Mouse (Mus musculus): ENCODE measurements around the gene Mapk10.

The Mapk10 gene

GRCm38 (mm10) chr5:103166755-103167154, 44.4 kb downstream of the Mapk10 start:
- DNase-seq (ENCODE audit: low read depth, low spot score), result no peak

- peak; percentile 2 for DNase-seq (ENCODE audit: low read depth, low spot score)
Measured at GRCm38 (mm10) chr5:103164022-103164421, 47.1 kb downstream of the Mapk10 start.

- DNase-seq (ENCODE audit: low read depth, low spot score), result no peak
Measured at GRCm38 (mm10) chr5:103161574-103161973, 49.6 kb downstream of the Mapk10 start.

DNA sequence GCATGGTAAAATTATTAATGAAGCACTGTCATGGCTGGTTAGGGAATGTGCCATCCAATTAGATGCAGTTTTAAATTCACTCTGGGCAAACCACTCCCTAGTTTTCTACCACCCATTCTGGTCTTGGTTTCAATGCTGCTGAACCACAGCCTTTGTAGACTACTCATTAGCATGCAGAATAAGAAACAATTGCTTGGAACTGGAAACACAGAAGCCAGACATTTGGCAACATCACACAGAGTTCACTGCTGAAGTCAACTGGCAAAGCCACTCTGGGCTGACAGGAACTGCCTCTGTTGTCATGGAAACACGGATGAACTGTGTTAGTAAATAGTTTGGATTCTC, 50.0 kb downstream of the Mapk10 start:
- no peak for DNase-seq (ENCODE audit: low read depth, low spot score)

- no peak for DNase-seq (ENCODE audit: low read depth, low spot score)
Measured at GRCm38 (mm10) chr5:103160314-103161195, 50.6 kb downstream of the Mapk10 start.

DNA sequence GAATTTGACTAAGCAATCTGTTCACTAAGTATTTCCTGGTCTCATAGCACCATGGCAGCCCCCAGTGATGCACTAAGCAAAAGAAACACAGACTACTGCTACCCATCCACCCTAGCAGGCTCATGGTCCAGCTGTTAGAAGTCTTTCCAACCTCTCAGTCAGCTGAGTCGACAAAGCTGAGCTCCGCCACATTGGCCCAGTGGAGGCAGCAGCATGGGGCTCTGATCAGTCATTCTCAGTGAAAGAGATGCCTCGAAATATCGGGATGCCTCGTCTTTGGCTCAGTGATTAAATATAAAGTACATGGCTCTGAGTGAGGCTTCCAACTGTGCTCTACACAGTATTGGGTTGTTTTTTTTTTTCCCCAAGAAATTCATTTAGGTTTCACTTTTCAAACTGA, 70.2 kb downstream of the Mapk10 start:
- DNase-seq (ENCODE audit: low read depth, low spot score), result no peak

DNA sequence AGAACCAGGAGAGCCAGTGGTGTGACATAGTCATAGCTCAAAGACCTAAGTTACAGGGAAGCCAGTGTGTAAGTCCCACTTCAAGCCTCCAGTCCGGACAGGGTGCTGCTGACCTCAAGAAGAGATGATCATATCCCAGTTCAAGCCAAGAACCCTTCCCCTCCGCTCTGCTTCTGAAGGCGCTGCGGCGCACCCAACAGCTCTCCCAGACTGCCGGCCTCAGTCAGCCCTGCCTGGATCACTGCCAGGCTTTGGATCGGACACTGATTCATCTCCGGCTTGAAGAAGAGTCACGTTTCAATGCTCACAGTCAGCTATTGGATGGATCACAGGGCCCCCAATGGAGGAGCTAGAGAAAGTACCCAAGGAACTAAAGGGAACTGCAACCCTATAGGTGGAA, 76.3 kb downstream of the Mapk10 start:
- DNase-seq (ENCODE audit: low read depth, low spot score), result no peak

- no peak for DNase-seq (ENCODE audit: low read depth, low spot score)
Measured at GRCm38 (mm10) chr5:103133626-103134025, 77.5 kb downstream of the Mapk10 start.

DNA sequence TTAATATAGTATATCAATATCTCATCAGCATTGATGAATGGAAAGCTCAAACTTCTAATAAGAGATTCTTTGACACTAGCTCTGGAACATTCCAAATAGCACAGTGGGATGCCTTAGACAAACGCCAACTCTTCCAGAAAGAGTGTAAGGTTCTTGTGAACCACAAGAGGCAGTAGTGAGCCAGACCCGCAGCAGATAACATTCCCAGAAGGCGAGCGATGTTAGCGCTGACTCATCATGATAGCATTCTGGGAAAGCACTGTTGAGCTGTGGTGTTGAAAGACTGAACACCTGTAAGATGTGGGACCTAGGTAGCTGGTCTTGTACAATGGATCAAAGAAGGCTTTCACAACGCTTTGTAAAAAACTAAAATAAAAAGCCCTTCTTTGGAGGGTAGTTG, 78.3 kb downstream of the Mapk10 start:
- no peak for DNase-seq (ENCODE audit: low read depth, low spot score)

- DNase-seq (ENCODE audit: low read depth, low spot score), result no peak
Measured at GRCm38 (mm10) chr5:103119618-103120017, 91.5 kb downstream of the Mapk10 start.

DNA sequence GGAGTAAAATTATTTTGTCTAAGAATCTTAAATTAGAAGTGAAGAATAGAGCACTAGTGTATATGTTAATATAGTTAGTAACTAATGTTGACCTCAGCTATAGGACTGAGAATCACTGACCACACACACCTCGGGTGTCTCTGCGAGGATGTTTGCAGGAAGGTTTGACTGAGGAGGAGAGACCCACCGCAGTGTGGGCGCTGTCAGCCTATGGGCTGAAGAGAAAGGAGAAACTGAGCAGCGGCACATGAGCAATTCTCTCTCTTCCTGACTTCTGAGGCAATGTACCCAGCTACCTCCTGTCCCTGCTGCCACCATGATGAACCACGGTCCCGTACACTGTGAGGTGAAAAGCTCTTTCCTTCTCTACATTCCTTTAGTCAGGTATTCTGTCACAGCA, 95.6 kb downstream of the Mapk10 start:
- no peak for DNase-seq (ENCODE audit: low read depth, low spot score)

DNA sequence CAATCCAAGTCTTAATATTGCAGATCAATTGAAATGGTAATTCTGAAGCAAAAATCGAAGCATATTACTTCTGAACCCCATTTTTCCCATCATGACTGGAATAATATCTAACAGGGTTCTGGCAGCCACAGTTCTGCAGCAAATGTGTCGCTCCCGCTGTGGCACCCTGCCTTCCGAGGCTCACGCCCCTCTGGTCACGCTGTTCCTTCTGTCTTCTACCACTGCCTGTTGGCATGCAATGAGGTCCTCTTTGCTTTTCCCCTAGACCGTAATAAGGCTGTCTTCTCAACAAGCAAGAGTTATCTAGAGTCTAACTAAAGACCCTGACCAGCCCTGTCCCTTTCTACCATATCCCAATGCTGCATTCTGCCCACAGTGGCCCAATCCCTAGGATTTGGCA, 98.7 kb downstream of the Mapk10 start:
- DNase-seq (ENCODE audit: low read depth, low spot score), result no peak

DNA sequence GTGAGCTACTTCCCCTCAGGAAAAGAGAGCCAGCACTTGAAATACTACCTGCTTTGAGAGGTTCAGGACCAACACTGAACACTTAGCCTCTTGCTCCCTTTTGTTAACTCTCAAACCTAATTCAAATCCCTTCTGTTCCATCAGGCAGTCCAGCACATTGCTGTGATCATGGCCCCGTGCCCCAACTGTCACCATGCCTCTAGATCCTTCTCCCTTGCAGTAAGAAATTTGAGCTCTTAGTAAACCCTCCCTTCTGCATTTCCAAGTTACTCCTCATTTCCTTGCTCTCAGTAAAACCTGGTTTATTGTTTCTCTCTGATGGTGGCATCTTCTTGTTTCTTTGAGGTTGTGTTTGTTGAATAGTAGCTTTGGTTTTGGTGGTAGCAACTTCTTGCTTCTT, 101.7 kb downstream of the Mapk10 start:
- DNase-seq (ENCODE audit: low read depth, low spot score), result no peak

DNA sequence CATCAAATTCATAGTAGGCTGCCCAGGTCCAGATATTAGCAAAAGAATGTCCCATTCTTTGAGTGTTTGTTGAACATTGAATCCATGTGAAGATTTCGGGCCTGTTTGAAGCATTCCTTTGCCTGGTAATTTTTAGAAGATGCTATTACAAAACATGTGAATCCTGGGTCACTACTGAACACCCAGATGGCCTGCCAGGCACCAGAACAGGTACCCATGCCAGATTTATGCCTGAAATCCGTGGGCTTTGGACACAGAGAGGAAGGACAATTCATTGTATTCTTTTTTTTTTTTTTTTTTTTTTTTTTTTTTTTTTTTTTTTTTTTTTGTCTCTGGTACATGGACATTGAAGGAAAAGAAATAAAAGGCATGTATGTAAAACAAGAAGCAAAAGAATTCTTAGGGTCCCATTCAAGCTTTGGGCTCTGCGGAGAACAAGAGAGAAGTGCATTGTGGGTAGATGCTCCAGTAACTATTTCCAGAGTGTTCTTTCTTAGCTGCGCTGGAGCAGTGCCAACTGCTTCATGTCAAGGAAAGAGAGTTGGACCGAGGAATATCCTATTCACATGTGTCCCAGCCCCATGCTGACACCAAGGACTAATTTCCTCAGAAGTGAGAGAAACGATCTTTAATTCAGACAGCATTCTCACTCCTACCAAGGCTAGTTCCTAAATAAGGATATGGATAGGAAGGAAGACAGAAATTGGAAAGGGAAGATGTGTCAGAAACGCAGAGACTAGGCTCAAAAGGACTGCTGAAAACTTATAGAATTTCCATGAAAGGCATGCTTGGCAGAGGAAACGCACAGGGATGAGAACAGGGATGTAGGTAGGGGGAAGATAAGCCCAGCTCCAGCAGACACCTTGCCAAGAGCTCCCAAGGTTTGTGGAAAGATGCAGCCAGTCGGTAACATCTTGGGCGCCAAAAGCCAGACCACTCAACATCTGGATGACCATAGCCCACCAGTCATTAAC, 105.4 kb downstream of the Mapk10 start:
- no peak for DNase-seq (ENCODE audit: low read depth, low spot score)

- DNase-seq (ENCODE audit: low read depth, low spot score), result peak; percentile 1
Measured at GRCm38 (mm10) chr5:103104082-103104481, 107.1 kb downstream of the Mapk10 start.

DNA sequence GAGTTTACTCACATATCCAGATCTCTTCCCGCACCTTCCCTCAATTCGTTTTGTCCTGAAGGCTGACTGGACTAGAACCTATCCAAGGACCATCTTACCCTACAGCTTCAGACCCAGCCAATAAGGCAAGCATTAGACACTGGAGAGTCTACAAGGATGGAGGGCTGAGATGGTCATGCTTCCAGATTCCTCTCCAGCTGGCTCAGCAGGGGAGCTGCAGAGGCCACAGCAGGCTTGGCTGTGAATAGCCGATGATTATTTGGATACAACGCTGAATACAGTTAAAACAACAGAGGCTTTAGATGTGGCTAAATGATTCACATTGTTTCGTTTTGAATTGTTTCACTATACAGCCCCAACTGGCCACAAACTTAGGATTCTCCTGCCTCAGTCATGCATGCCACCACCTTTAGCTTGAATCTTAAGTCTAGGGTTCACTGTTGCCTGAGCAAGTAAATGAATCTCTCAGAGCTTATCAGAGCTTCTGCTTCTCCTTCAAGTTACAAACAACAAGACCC, 108.2 kb downstream of the Mapk10 start:
- DNase-seq (ENCODE audit: low read depth, low spot score), result no peak

DNA sequence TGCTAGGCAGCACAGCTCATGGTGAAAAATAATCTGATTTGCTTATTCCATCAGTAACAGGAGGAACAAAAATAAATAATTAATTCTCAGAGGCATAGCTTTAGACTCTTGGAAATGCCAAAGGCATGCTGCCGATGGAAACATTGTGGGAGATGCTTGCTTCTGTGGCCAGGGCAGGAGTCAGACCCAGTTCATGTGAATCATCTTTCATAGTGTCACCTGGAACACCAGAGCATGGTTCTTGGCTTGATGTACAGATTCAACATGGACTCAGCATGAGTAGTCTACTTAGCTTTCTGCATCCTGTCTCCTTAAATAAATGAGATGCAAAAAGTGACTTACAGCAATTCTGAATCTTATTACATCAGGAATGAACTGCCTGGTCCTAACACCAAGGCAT, 109.0 kb downstream of the Mapk10 start:
- DNase-seq (ENCODE audit: low read depth, low spot score), result no peak

- no peak for DNase-seq (ENCODE audit: low read depth, low spot score)
Measured at GRCm38 (mm10) chr5:103094166-103094565, 117.0 kb downstream of the Mapk10 start.

GRCm38 (mm10) chr5:103085844-103086243, 125.3 kb downstream of the Mapk10 start:
- DNase-seq (ENCODE audit: low read depth, low spot score), result no peak

- no peak for DNase-seq (ENCODE audit: low read depth, low spot score)
Measured at GRCm38 (mm10) chr5:103075451-103075850, 135.7 kb downstream of the Mapk10 start.

DNA sequence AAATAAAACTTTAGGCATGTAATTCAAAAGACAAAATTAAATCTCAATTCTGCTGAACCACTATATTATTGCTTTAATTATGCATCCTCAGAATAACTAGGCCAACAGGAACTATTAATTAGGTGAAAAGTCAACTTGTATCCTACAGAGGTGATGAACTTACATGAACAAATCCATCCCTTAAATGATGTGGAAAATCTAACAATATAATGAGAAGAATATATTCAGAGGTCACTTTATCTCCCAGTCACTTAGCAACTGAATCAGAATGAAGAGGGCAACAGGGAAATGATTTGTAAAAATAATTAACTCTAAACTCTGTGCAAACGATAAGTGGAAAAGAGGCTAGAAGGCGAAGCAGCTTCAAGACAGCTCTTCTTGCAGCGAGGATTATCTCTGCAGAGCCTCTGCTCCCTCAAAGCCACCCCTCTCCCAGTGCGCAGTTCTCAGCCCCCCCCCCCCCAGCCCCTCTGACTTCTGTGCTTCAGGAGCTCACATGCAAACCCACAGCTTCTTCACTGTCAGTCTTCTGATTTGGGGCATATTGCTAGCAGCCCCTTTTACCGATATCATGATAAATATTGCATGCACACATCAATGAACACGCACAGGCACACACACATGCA, 138.8 kb downstream of the Mapk10 start:
- DNase-seq (ENCODE audit: low read depth, low spot score), result no peak
